Mouse (Mus musculus) liver, embryonic 12.5 days (tissue): Measurements from ENCODE around the gene Gm28079. TPM values are rescaled to one million over a fixed set of nuclear protein-coding genes. Genes with fewer than 3 reads are reported as not detected.
"Not testable (repeated sequence)": the region's sequence is repeated elsewhere in the genome, so short reads cannot be mapped to it uniquely, and the experiment has no call there.

ENCODE experiments used
- ATAC-seq: fragments of 200-750 bp; cut with Nextera tagmentation; 2 replicates; pipeline ENCODE4 v1.8.0; 2017; ENCODE audit warnings: moderate number of reproducible peaks, mild to moderate bottlenecking, moderate library complexity
- H3K27ac ChIP-seq: fragments of 300-500 bp; sonication (generic); 2 replicates; pipeline ENCODE4 v1.5.1; 2016; ENCODE audit warnings: mild to moderate bottlenecking
- H3K27me3 ChIP-seq: fragments of 300-500 bp; sonication (generic); replicated peaks from 2 replicates; pipeline ENCODE4 v1.6.1; 2016; ENCODE audit warnings: mild to moderate bottlenecking, moderate library complexity
- H3K36me3 ChIP-seq: fragments of 300-500 bp; sonication (generic); 2 replicates; pipeline ENCODE4 v1.6.1; 2016; ENCODE audit warnings: mild to moderate bottlenecking, moderate library complexity
- H3K4me1 ChIP-seq: fragments of 300-500 bp; sonication (generic); 2 replicates; pipeline ENCODE4 v1.6.1; 2016
- H3K4me2 ChIP-seq: fragments of 300-500 bp; sonication (generic); 2 replicates; pipeline ENCODE4 v1.6.1; 2016; ENCODE audit warnings: mild to moderate bottlenecking, moderate library complexity
- H3K4me3 ChIP-seq: fragments of 300-500 bp; sonication (generic); 2 replicates; pipeline ENCODE4 v1.5.1; 2016; ENCODE audit warnings: mild to moderate bottlenecking, moderate library complexity
- H3K9ac ChIP-seq: fragments of 300-500 bp; sonication (generic); 2 replicates; pipeline ENCODE4 v1.6.1; 2016; ENCODE audit warnings: mild to moderate bottlenecking, moderate library complexity
- H3K9me3 ChIP-seq: fragments of 300-500 bp; sonication (generic); replicated peaks from 2 replicates; pipeline ENCODE4 v1.6.1; 2016; ENCODE audit warnings: mild to moderate bottlenecking, moderate library complexity
- WGBS: fragments of 180-500 bp; shearing (Covaris S2); methylation state at CpG from one replicate; pipeline ENCODE4 v1.1.7; 2016; ENCODE audit not compliant: insufficient replicate concordance; 5-methylcytosine and 5-hydroxymethylcytosine counted together
- polyA plus RNA-seq: library from polyadenylated mRNA; unstranded; fragments of >200 nt; fragmentation: Nextera tagmentation; extraction: Ambion mirVana; gene quantifications from 2 replicates; pipeline ENCODE4 v1.2.1, GENCODE M21; 2016

The Gm28079 gene
- polyA plus RNA-seq, result not detected in 2 replicates

- not testable (repeated sequence) for H3K4me3 ChIP-seq, H3K4me2 ChIP-seq, H3K36me3 ChIP-seq, H3K27ac ChIP-seq, H3K27me3 ChIP-seq, H3K4me1 ChIP-seq, ATAC-seq, H3K9me3 ChIP-seq, H3K9ac ChIP-seq
- WGBS, result no CpG with 5 or more reads among the region's 1 CpGs
Observed at GRCm38 (mm10) chrY:70014799-70015198, at the start of gene Gm28079. Gm28079 (minus strand) TSS chrY:70014899.
